Mouse (Mus musculus): ENCODE data around the gene Meis3.

The Meis3 gene

GRCm38 (mm10) chr7:16158735-16159134 lies 16.2 kb upstream of the Meis3 start:
- DNase-seq (ENCODE audit: low spot score in 2 of 2): no peak

GRCm38 (mm10) chr7:16160702-16161101 lies 14.2 kb upstream of the Meis3 start:
- no peak for DNase-seq (ENCODE audit: low spot score in 2 of 2)

- no peak for DNase-seq (ENCODE audit: low spot score in 2 of 2)
Observed at GRCm38 (mm10) chr7:16161302-16161701, 13.6 kb upstream of the Meis3 start.

GRCm38 (mm10) chr7:16162036-16162435 lies 12.9 kb upstream of the Meis3 start:
- DNase-seq (ENCODE audit: low spot score in 2 of 2): no peak

- no peak for DNase-seq (ENCODE audit: low spot score in 2 of 2)
Observed at GRCm38 (mm10) chr7:16172141-16172581, 2.7 kb upstream of the Meis3 start.

GRCm38 (mm10) chr7:16172586-16173140 lies 2.2 kb upstream of the Meis3 start:
- no peak for DNase-seq (ENCODE audit: low spot score in 2 of 2)

GRCm38 (mm10) chr7:16173146-16173545 lies 1.7 kb upstream of the Meis3 start:
- no peak for DNase-seq (ENCODE audit: low spot score in 2 of 2)

GRCm38 (mm10) chr7:16175542-16175931 lies 647 bp downstream of the Meis3 start:
- DNase-seq (ENCODE audit: low spot score in 2 of 2): no peak

- DNase-seq (ENCODE audit: low spot score in 2 of 2): no peak
Observed at GRCm38 (mm10) chr7:16178114-16178513, 3.2 kb downstream of the Meis3 start.

- DNase-seq (ENCODE audit: low spot score in 2 of 2): no peak
Observed at GRCm38 (mm10) chr7:16183663-16184062, 8.8 kb downstream of the Meis3 start.

GRCm38 (mm10) chr7:16187494-16187893 lies 12.6 kb downstream of the Meis3 start:
- DNase-seq (ENCODE audit: low spot score in 2 of 2): no peak

- DNase-seq (ENCODE audit: low spot score in 2 of 2): peak; percentile 43 to 80
Observed at GRCm38 (mm10) chr7:16192315-16192714, 17.4 kb downstream of the Meis3 start.

- DNase-seq (ENCODE audit: low spot score in 2 of 2): no peak
Observed at GRCm38 (mm10) chr7:16193702-16194101, 18.8 kb downstream of the Meis3 start.

GRCm38 (mm10) chr7:16196616-16197015 lies 21.7 kb downstream of the Meis3 start:
- DNase-seq (ENCODE audit: low spot score in 2 of 2): no peak

GRCm38 (mm10) chr7:16197166-16197565 lies 22.3 kb downstream of the Meis3 start:
- DNase-seq (ENCODE audit: low spot score in 2 of 2): no peak

GRCm38 (mm10) chr7:16198540-16198939 lies 23.6 kb downstream of the Meis3 start:
- no peak for DNase-seq (ENCODE audit: low spot score in 2 of 2)

- DNase-seq (ENCODE audit: low spot score in 2 of 2): no peak
Observed at GRCm38 (mm10) chr7:16201136-16201535, 26.2 kb downstream of the Meis3 start.

GRCm38 (mm10) chr7:16202756-16203504 lies 28.0 kb downstream of the Meis3 start:
- no peak for DNase-seq (ENCODE audit: low spot score in 2 of 2)

- DNase-seq (ENCODE audit: low spot score in 2 of 2): no peak
Observed at GRCm38 (mm10) chr7:16203505-16203903, 28.6 kb downstream of the Meis3 start.

GRCm38 (mm10) chr7:16204791-16205190 lies 29.9 kb downstream of the Meis3 start:
- DNase-seq (ENCODE audit: low spot score in 2 of 2): no peak

- DNase-seq (ENCODE audit: low spot score in 2 of 2): no peak
Observed at GRCm38 (mm10) chr7:16207076-16207475, 32.2 kb downstream of the Meis3 start.

GRCm38 (mm10) chr7:16207496-16207895 lies 32.6 kb downstream of the Meis3 start:
- DNase-seq (ENCODE audit: low spot score in 2 of 2): no peak

Measured in urinary bladder, postnatal 4 days (tissue).